Mouse (Mus musculus) B cell, adult (primary cell): Measurements from ENCODE around the gene Olfr536. TPM values are rescaled to one million over a fixed set of nuclear protein-coding genes. Genes with fewer than 3 reads are reported as not detected.

Experiments used
- total RNA-seq: library from RNA; stranded (reverse); gene quantifications from 4 replicates; pipeline ENCODE4 v1.2.4, GENCODE M21; 2023; ENCODE audit not compliant: inconsistent age

Olfr536 gene
- total RNA-seq = not detected in 4 replicates

DNA sequence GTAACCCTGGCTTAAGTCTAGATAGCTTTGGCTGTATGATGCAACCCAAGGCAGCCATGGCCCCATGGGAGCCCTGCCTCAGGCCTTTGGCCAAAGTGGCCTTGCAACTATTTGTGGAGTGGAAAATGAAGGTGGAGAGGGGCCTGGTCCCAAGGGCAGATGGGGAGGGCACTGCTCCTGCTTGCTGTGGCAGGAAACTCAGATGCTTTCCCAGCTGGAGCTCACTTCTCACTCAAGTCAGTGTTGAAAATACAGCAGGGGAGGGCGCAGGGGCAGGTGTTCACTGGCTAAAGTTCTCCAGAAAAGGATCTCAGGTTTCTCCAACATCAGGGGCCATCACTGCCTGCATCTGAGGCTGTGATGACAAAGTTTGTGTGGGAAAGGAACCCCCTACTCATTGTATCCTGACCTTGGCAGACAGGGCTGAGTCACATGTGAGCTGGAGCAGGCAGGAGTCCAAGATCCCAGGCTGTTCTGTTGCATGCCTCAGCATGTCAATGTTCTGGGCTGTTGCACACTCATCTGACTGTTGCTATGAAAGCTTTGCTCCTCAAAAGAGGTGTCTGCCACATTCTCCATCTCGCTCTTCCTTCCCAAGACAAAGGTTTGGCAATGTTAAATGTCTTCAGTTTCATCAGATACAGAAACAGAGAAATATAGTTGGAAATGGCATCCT is at the start of gene Olfr536:
TSS of gene Olfr536 (minus strand) at position 51 of the 676 bp plus-strand sequence.

DNA sequence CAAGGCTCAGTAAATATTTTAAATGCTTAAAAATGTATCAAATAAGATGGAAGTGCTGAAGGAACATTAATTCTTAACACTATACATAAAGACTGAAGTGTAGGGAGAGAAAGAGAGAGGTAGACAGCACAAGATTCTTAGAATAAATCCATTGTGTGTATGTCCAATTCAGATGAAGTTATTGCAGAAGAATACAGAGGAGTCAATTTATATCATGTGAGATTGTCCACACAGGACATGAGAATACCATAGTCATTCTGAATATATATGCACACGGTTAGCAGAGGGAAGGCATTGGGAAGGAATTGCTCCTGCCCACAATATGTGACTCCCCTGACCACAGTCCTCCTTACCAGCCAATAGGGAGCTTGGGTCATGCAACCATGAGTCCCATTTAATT is 23.3 kb downstream of the Olfr536 start, which contains the start of gene Olfr535:
TSS of gene Olfr535 (plus strand) at position 301 of the 400 bp plus-strand sequence.

DNA sequence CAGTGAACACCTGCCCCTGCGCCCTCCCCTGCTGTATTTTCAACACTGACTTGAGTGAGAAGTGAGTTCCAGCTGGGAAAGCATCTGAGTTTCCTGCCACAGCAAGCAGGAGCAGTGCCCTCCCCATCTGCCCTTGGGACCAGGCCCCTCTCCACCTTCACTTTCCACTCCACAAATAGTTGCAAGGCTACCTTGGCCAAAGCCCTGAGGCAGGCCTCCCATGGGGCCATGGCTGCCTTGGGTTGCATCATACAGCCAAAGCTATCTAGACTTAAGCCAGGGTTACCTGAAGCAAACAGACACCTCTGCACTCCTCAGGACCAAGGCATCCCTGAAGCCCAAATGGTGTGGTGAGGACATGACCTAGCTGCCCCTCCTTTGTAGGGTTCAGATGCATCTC is 44.1 kb downstream of the Olfr536 start, which contains the start of gene Olfr533:
TSS of gene Olfr533 (plus strand) at position 301 of the 400 bp plus-strand sequence.

Other genes with a start within 250 kb of the Olfr536 start
- gene Olfr525, start 186.5 kb downstream of the Olfr536 start, total RNA-seq = not detected in 4 replicates
- not detected in 4 replicates for gene Olfr527, start 173.4 kb downstream of the Olfr536 start, total RNA-seq
- not detected in 4 replicates for gene Olfr60, start 145.7 kb downstream of the Olfr536 start, total RNA-seq
- gene Olfr530, start 131.1 kb downstream of the Olfr536 start, total RNA-seq = not detected in 4 replicates
- not detected in 4 replicates for gene Olfr531, start 104.5 kb downstream of the Olfr536 start, total RNA-seq
- gene Olfr532, start 85.8 kb downstream of the Olfr536 start, total RNA-seq = not detected in 4 replicates
- not detected in 4 replicates for gene Olfr533, start 44.0 kb downstream of the Olfr536 start, total RNA-seq
- gene Olfr535, start 23.2 kb downstream of the Olfr536 start, total RNA-seq = not detected in 4 replicates
- gene Olfr538, start 60.5 kb upstream of the Olfr536 start, total RNA-seq = not detected in 4 replicates
- gene Olfr46, start 93.9 kb upstream of the Olfr536 start, total RNA-seq = not detected in 4 replicates
- gene Olfr61, start 121.6 kb upstream of the Olfr536 start, total RNA-seq = not detected in 4 replicates
- gene Olfr53, start 139.1 kb upstream of the Olfr536 start, total RNA-seq = not detected in 4 replicates
- not detected in 4 replicates for gene Olfr539, start 152.5 kb upstream of the Olfr536 start, total RNA-seq
- not detected in 4 replicates for gene Olfr45, start 174.6 kb upstream of the Olfr536 start, total RNA-seq
- not detected in 4 replicates for gene Olfr541, start 189.9 kb upstream of the Olfr536 start, total RNA-seq